Mouse (Mus musculus): ENCODE results near the gene Prpf38a.
A peak's percentile ranks its signal among the peaks of the same experiment; 100 is the strongest.

Prpf38a gene

DNA sequence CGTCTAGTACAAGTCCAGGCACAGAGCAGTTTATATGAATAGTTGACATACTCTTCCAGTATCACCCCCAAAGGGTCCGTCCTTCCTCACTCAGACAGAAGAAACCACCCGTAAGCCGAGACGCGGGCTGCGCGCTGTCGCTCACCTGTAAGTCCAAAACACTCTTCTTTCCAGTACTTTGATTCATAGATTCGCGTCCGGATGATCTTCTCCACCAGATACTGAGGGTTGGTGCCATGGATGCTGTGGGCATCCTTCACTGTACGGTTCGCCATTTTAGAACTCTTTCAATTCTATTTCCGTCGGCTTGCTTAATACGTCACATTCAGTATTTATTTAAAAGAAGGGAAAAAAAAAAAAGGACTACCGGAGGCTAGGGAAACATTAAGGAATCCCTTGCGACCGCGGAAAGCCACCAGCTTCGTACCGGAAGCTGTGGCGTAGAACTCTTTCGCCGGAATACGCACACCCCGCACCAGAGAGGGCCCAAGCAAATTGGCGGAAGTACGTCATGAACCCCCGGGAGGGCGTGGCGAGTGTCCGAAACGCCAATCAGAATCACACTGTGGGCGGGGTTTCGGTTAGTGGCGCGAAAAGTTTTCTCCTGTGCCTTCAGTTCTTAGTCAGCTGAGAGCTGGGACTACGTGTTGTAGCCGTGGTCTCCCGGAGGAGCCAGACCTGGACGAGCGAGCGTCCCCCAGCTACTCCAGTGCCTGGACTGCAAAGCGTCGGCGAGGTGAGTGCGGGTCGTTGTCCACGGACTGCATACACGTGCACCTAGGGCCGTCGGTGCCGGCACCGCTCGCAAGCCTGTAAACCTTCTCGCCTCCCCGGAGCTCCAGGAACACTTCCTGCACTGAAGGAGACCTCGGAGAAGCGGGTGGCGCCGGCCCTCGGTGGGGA is at the start of gene Prpf38a, which contains the start of gene Orc1:
Gene Prpf38a (minus strand): TSS at position 497 of the 903 bp plus-strand sequence.
Gene Orc1 (plus strand): TSS at position 584 of the 903 bp plus-strand sequence.
- peak; percentile 95 for DNase-seq

- DNase-seq: no peak
Measured at GRCm38 (mm10) chr4:108627066-108627465, 47.9 kb upstream of the Prpf38a start.

GRCm38 (mm10) chr4:108621504-108621903 is 42.4 kb upstream of the Prpf38a start:
- DNase-seq: no peak

GRCm38 (mm10) chr4:108620536-108620935 is 41.4 kb upstream of the Prpf38a start:
- peak; percentile 6 for DNase-seq

DNA sequence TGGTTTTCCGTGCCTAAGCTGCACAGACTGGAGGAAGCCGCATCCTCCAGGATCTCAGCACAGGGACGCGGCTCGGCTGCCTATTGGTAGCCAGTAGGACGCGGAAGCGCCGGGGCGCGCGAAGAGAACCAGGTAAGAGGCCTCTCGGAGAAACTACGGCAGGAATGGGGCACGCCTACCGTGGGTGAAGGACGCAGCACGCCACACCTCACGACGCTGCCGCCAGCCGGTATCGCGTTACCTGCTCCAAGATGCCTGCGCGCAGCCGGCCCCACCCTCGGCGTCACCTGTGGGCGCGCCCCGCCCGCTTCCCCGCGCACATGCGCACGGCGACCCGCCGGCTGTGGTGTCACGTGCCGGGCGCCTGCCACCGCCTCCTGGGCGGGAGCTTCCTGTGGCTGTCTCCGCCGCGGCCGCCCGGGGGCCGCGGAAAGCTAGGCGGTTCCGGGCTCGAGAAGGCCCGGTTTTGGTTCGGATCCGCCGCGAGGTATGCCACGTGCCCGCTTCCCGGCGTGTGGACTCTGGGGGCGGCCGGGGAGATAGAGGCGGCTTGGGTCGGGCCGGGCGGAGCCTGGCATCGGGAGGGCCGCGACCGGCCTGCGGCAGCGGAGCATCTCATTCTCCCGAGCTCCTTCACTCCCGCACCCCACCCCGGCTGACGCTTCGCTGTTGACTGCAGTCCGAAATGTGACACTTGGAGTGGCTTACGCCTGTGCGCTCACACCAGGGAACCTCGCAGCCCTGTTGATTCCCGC is 40.6 kb upstream of the Prpf38a start, which contains the start of gene Cc2d1b:
Gene Cc2d1b (plus strand): TSS at position 354 of the 755 bp plus-strand sequence.
- DNase-seq: peak; percentile 96

- no peak for DNase-seq
Measured at GRCm38 (mm10) chr4:108619165-108619564, 40.0 kb upstream of the Prpf38a start.

- DNase-seq: no peak
Measured at GRCm38 (mm10) chr4:108618586-108618985, 39.5 kb upstream of the Prpf38a start.

DNA sequence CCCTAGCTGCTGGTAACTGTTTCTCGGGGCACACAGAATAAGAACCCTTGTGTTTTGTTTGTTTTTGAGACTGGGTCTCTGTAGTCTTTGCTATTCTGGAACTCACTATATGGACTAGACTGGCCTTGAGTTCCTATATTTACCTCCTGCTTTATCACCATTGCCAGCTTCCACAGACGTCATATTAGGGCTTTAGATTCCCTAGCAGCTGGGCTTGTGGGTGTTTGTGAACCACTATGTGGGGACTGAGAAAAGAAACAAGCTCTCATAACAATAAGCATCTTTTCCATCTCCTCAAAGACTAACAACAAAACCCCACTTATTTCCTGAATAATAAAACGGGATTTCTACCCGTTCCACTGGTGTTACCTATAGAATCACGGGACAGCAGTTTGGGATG is 31.8 kb upstream of the Prpf38a start:
- DNase-seq: no peak

DNA sequence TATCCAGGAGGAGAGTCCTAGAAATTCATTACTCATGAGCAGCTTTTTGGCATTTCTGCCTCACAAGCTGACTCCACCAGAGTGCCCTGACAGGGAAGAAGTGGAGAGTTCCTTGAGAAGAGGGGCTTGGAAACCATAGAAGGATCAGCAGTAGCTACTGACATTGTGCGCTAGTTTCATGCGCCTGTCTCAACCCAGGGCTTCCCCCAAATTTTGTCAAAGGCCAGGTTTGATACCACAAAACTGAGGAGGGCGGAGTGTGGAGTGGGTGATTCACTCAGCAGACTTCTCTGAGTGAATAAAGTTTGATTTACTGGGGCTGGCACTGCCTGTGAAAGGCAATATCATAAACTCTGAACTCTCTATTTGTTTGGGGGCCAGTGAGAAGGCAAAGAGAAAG is 29.5 kb upstream of the Prpf38a start:
- DNase-seq: no peak

GRCm38 (mm10) chr4:108601870-108602269 is 22.7 kb upstream of the Prpf38a start:
- DNase-seq: no peak

DNA sequence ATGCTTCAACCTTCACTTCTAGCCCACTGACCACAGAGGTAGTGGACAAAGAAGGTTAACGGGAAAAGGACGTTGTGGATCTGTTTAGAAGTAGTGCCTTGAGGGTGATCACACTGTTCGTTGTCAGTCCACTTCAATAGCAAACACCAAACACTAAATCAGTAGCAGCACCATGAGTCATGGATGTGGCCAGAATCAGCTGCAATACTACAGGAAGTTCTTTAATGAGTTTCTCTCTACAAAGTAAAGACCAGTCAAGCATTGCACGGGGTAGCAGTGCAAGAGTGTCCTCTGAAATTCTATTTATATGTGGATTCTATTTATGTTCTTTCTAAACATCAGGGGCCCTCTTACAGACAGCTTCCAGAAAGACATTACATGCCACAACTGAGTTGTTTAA is 19.2 kb upstream of the Prpf38a start:
- no peak for DNase-seq

- no peak for DNase-seq
Measured at GRCm38 (mm10) chr4:108595785-108596184, 16.6 kb upstream of the Prpf38a start.

- DNase-seq: no peak
Measured at GRCm38 (mm10) chr4:108593376-108593775, 14.2 kb upstream of the Prpf38a start.

GRCm38 (mm10) chr4:108579743-108580411 is 741 bp upstream of the Prpf38a start:
- DNase-seq: no peak

- DNase-seq: no peak
Measured at GRCm38 (mm10) chr4:108572644-108573043, 6.5 kb downstream of the Prpf38a start.

DNA sequence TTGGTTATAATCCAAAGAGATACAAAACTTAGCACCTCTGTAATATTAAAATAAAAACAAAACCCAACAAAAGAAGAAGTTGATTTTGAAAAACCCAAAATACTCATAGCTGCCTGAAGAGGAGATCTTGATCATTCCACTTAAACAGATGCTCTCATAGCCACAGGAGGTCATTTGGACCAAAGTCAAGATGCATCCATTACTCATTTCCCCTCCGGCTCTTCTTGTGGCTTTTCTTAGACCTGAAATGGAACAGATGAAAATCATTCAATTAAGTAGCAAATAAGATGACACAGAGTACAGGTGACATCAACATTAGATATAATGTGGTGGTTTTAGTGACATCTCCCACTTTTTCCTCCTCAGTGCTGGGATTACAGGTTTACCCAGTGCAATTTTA is 14.1 kb downstream of the Prpf38a start:
- no peak for DNase-seq

GRCm38 (mm10) chr4:108539701-108540100 is 39.4 kb downstream of the Prpf38a start:
- DNase-seq: no peak
